Mouse (Mus musculus): ENCODE data around the gene Gucy2d. TPM values are rescaled to one million over a fixed set of nuclear protein-coding genes. Genes with fewer than 3 reads are reported as not detected.

Gucy2d gene
- total and polyA plus RNA-seq, 3 experiments = not detected

GRCm38 (mm10) chr7:98499561-98500292, 59.5 kb downstream of the Gucy2d start:
- no peak for DNase-seq (ENCODE audit: low read depth, low spot score)
- H3K36me3 ChIP-seq (ENCODE audit: control insufficient read depth in 1 of 2, insufficient read depth in 2 of 2, low read length in 2 of 2) = no peaks in the 10 kb centered on the region
- TF ChIP-seq MAZ (IDR thresholded peaks at IDR 0.05; ENCODE audit: low read depth, low read length) (no peak), MEF2A (IDR thresholded peaks at IDR 0.05; ENCODE audit: extremely low read depth, insufficient replicate concordance, low read depth, low read length, poor library complexity, severe bottlenecking) (no peak), USF1 (IDR thresholded peaks at IDR 0.05; ENCODE audit: low read depth, low read length) (no peak), RAD21 (IDR thresholded peaks at IDR 0.05; ENCODE audit: low read depth, low read length) (no peak), E2F4 (IDR thresholded peaks at IDR 0.05; ENCODE audit: borderline replicate concordance, low read depth, low read length) (no peak), RCOR1 (IDR thresholded peaks at IDR 0.05; ENCODE audit: low read depth, low read length) (no peak), ZMIZ1 (IDR thresholded peaks at IDR 0.05; ENCODE audit: low read depth, low read length) (no peak), POLR2A (IDR thresholded peaks at IDR 0.05; ENCODE audit: control insufficient read depth in 1 of 2, insufficient read depth in 1 of 2, low read depth in 1 of 2, low read length in 2 of 2, poor library complexity in 1 of 2) (no peak), TAL1 (IDR thresholded peaks at IDR 0.05; ENCODE audit: low read length) (no peak), NELFE (IDR thresholded peaks at IDR 0.05; ENCODE audit: low read depth, low read length) (no peak), CHD1 (IDR thresholded peaks at IDR 0.05; ENCODE audit: low read depth, low read length) (no peak), BHLHE40 (IDR thresholded peaks at IDR 0.05; ENCODE audit: borderline replicate concordance, low read depth, low read length) (no peak), ZKSCAN1 (IDR thresholded peaks at IDR 0.05; ENCODE audit: low read depth, low read length) (no peak), UBTF (IDR thresholded peaks at IDR 0.05; ENCODE audit: borderline replicate concordance, insufficient read depth, low read depth, low read length) (no peak), POLR2AphosphoS2 (IDR thresholded peaks at IDR 0.05; ENCODE audit: low read length) (no peak), ZC3H11A (IDR thresholded peaks at IDR 0.05; ENCODE audit: low read depth, low read length) (no peak), CTCF (IDR thresholded peaks at IDR 0.05 in 2 of 3, conservative IDR thresholded peaks at IDR 0.05 in 1 of 3; ENCODE audit: control insufficient read depth in 1 of 3, insufficient read depth in 1 of 3, low read depth in 2 of 3, low read length in 3 of 3, poor library complexity in 1 of 3, severe bottlenecking in 1 of 3) (no peak), GABPA (IDR thresholded peaks at IDR 0.05; ENCODE audit: low read depth, low read length) (no peak)

GRCm38 (mm10) chr7:98500470-98500869, 60.3 kb downstream of the Gucy2d start:
- DNase-seq (ENCODE audit: low read depth, low spot score) = no peak
- TF ChIP-seq TCF12 (IDR thresholded peaks at IDR 0.05; ENCODE audit: low read depth, low read length) (no peak), POLR2A (IDR thresholded peaks at IDR 0.05; ENCODE audit: control insufficient read depth in 1 of 2, insufficient read depth in 1 of 2, low read depth in 1 of 2, low read length in 2 of 2, poor library complexity in 1 of 2) (no peak), MYB (IDR thresholded peaks at IDR 0.05; ENCODE audit: low read depth, low read length) (no peak), KAT2A (conservative IDR thresholded peaks at IDR 0.05; ENCODE audit: low read depth, low read length) (no peak), EP300 (IDR thresholded peaks at IDR 0.05; ENCODE audit: low read depth in 1 of 2, low read length in 2 of 2) (no peak), TBP (IDR thresholded peaks at IDR 0.05; ENCODE audit: low read depth, low read length) (no peak), E2F4 (IDR thresholded peaks at IDR 0.05; ENCODE audit: borderline replicate concordance, low read depth, low read length) (no peak), RAD21 (IDR thresholded peaks at IDR 0.05; ENCODE audit: low read depth, low read length) (no peak), HCFC1 (IDR thresholded peaks at IDR 0.05; ENCODE audit: low read depth, low read length) (no peak), GABPA (IDR thresholded peaks at IDR 0.05; ENCODE audit: low read depth, low read length) (no peak), SIN3A (IDR thresholded peaks at IDR 0.05; ENCODE audit: low read length) (no peak), ZC3H11A (IDR thresholded peaks at IDR 0.05; ENCODE audit: low read depth, low read length) (no peak), SMC3 (IDR thresholded peaks at IDR 0.05; ENCODE audit: low read depth, low read length) (no peak), UBTF (IDR thresholded peaks at IDR 0.05; ENCODE audit: borderline replicate concordance, insufficient read depth, low read depth, low read length) (no peak), JUND (IDR thresholded peaks at IDR 0.05; ENCODE audit: low read depth, low read length) (no peak), USF1 (IDR thresholded peaks at IDR 0.05; ENCODE audit: low read depth, low read length) (no peak), NELFE (IDR thresholded peaks at IDR 0.05; ENCODE audit: low read depth, low read length) (no peak), BHLHE40 (IDR thresholded peaks at IDR 0.05; ENCODE audit: borderline replicate concordance, low read depth, low read length) (no peak), POLR2AphosphoS2 (IDR thresholded peaks at IDR 0.05; ENCODE audit: low read length) (no peak), ELF1 (IDR thresholded peaks at IDR 0.05; ENCODE audit: low read depth, low read length) (no peak)
- H3K79me2 ChIP-seq (ENCODE audit: control insufficient read depth, insufficient read depth, low read length, poor library complexity) = no peaks in the 10 kb centered on the region
- H3K27me3 ChIP-seq (ENCODE audit: control insufficient read depth in 1 of 2, insufficient read depth in 2 of 2, low read length in 2 of 2) = peaks cover 0 to 7% of the 10 kb centered on the region in 2 experiments; a peak in 3 of 4 replicates
- no peak overlapping the region for H3K4me3 ChIP-seq (ENCODE audit: control insufficient read depth in 1 of 2, insufficient read depth in 1 of 2, low read depth in 2 of 2, low read length in 2 of 2)
- H3K9ac ChIP-seq (ENCODE audit: control insufficient read depth, low read depth, low read length, poor library complexity, severe bottlenecking) = no peak overlapping the region
- no peak overlapping the region for H3K27ac ChIP-seq (ENCODE audit: control insufficient read depth, low read depth, low read length)
- H3K9me3 ChIP-seq (replicated peaks; ENCODE audit: insufficient read depth, low read length) = no peaks in the 10 kb centered on the region
- H3K4me1 ChIP-seq (ENCODE audit: control insufficient read depth in 1 of 2, insufficient read depth in 2 of 2, low read length in 2 of 2) = no peaks in the 10 kb centered on the region
- no peaks in the 10 kb centered on the region for H3K36me3 ChIP-seq (ENCODE audit: control insufficient read depth in 1 of 2, insufficient read depth in 2 of 2, low read length in 2 of 2)

More at GRCm38 (mm10) chr7:98499561-98500292, 59.5 kb downstream of the Gucy2d start:
- H3K4me3 ChIP-seq (ENCODE audit: control insufficient read depth in 1 of 2, insufficient read depth in 1 of 2, low read depth in 2 of 2, low read length in 2 of 2) = no peak overlapping the region
- H3K4me1 ChIP-seq (ENCODE audit: control insufficient read depth in 1 of 2, insufficient read depth in 2 of 2, low read length in 2 of 2) = no peaks in the 10 kb centered on the region
- no peak overlapping the region for H3K9ac ChIP-seq (ENCODE audit: control insufficient read depth, low read depth, low read length, poor library complexity, severe bottlenecking)
- H3K9me3 ChIP-seq (replicated peaks; ENCODE audit: insufficient read depth, low read length) = no peaks in the 10 kb centered on the region
- peaks cover 0 to 5% of the 10 kb centered on the region in 2 experiments; a peak in 3 of 4 replicates for H3K27me3 ChIP-seq (ENCODE audit: control insufficient read depth in 1 of 2, insufficient read depth in 2 of 2, low read length in 2 of 2)
- no peaks in the 10 kb centered on the region for H3K79me2 ChIP-seq (ENCODE audit: control insufficient read depth, insufficient read depth, low read length, poor library complexity)
- H3K27ac ChIP-seq (ENCODE audit: control insufficient read depth, low read depth, low read length) = no peak overlapping the region
